Mouse (Mus musculus): ENCODE measurements at regions not wholly inside any gene's neighbourhood (a gene's known extent, or its start where the extent isn't known, plus 50 kb on each side); places are given as distances from the start of the nearest gene placed in this dataset.

- no peak for TF ChIP-seq POLR2A (IDR thresholded peaks at IDR 0.05; ENCODE audit: extremely low read depth, insufficient read depth, low read length)
- no peak for TF ChIP-seq CTCF (IDR thresholded peaks at IDR 0.05; ENCODE audit: low read depth, low read length)
Observed at GRCm38 (mm10) chr12:31136911-31137310, 63.2 kb downstream of the Fam110c start.

Data from liver, adult 2 months (tissue).